Mouse (Mus musculus) liver, postnatal 0 days (tissue): Measurements from ENCODE around the gene Mapk6.

Experiments used
- CTCF ChIP-seq: sonication (generic); IDR thresholded peaks from 2 replicates; pipeline ENCODE4 v1.5.1; 2016; ENCODE audit warnings: antibody characterized with exemption, low read depth
- EP300 ChIP-seq: IDR thresholded peaks from 2 replicates; pipeline ENCODE4 v1.6.1; 2016; ENCODE audit warnings: antibody characterized with exemption, low read depth, mild to moderate bottlenecking

DNA sequence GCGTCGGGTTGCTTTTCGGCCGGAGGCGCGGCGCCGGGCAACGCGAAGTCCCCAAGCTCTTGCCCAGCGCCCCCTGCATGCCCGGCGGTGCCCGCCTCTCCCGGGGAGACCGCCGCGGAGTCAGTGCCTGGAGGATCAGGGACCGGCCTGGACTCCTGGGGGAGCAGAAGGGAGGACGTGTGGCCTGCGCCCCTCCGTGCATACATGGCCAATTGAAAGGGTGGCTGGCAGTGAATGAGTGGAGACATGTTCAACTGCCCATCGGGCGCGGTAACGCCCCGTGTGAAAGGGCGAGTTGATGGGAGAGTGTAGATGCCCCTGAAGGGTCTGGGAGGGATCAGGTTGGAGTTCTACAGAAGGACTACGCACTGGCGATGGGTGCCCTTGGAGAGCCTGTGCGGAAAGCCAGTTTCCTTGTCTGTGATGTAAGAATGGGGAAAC is 31.9 kb upstream of the Mapk6 start:
- peak; percentile 51 for TF ChIP-seq CTCF
- TF ChIP-seq EP300 = no peak
